25 mouse cellular contexts compared by ENCODE assay signal in the genomic region with DNA sequence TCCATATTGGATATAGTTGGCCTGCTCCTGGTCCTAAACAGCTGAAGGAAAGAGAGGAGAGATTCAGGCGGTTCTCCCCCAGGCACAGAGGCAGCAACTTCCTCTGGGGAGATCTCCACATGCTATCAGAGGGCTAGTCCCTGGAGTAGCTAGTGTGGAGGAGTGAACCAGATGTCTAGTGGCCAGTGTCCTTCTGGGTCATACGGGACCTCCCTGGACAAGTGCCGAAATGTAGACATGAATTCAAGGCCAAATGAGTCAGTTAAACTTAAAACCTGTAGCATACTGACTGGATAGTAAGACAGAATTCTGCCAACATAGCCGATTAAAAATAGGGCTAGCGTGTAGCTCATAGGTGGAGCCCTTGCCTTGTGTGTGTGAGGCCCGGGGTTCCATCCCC. TPM values are rescaled to one million over a fixed set of nuclear protein-coding genes. Genes with fewer than 3 reads are reported as not detected.
DNase-seq lines count a peak whose midpoint lies in the region; ATAC-seq and TF ChIP-seq lines count a peak whose summit lies in the region.
"Had no signal": no experiment of that assay in that cellular context is flagged by ENCODE, and none has a peak within 500 bp of the region (broad histone marks: within the 10 kb centered on the region; RNA-seq: fewer than 3 reads in every experiment).

No protein-coding gene starts in this region.

- TF ChIP-seq EP300 in heart, adult 2 months (IDR thresholded peaks at IDR 0.05; ENCODE audit: insufficient read depth, low read depth, low read length) = no peak

- peak; percentile 50 to 81 for DNase-seq in adrenal gland, adult (ENCODE audit: inconsistent age in 2 of 2, low spot score in 1 of 2)
- DNase-seq in adrenal gland, adult 18-20 months (ENCODE audit: low spot score in 2 of 2) = no peak
- DNase-seq in heart, adult 2 months = no peak
- no peak for DNase-seq in heart, postnatal 14 days
- DNase-seq in heart, adult 11 months = no peak
- DNase-seq in lung, postnatal 4 days = no peak
- DNase-seq: cerebellum, adult 11 months; cerebellum, adult 9-11 months; layer of hippocampus, adult 9-11 months; liver, embryonic 13.5 days; lung, adult 2 months; lung, postnatal 14 days; right cerebral cortex, postnatal 25 days; spleen, adult 18-20 months had no signal

- 20% methylated on average over 6 of the region's 6 CpGs for WGBS in heart, adult 2 months
- WGBS in heart, embryonic 16.5 days = 58% methylated on average over 6 of the region's 6 CpGs

- TF ChIP-seq POLR2A in heart, adult 2 months (IDR thresholded peaks at IDR 0.05; ENCODE audit: insufficient read depth, low read depth, low read length) = no peak

- peaks cover 53% of the 10 kb centered on the region for H3K4me1 ChIP-seq in heart, adult 2 months (ENCODE audit: control insufficient read depth, insufficient read depth, low read length)
- peaks cover 78% of the 10 kb centered on the region for H3K4me1 ChIP-seq in heart, embryonic 16.5 days (ENCODE audit: control insufficient read depth, insufficient read depth, low read length)
- peaks cover 57% of the 10 kb centered on the region for H3K4me1 ChIP-seq in E14TG2a.4 (replicated peaks; ENCODE audit: low read depth, low read length)

- H3K4me2 ChIP-seq in heart, embryonic 16.5 days (ENCODE audit: low read depth, low read length) = no peak overlapping the region
- H3K4me2 ChIP-seq: embryonic facial prominence, embryonic 15.5 days; intestine, embryonic 15.5 days; liver, embryonic 13.5 days; midbrain, embryonic 13.5 days; neural tube, embryonic 12.5 days had no signal

- H3K4me3 ChIP-seq in heart, adult 2 months = no peak overlapping the region
- H3K4me3 ChIP-seq in heart, embryonic 16.5 days (ENCODE audit: low read length) = no peak overlapping the region
- peak overlapping the region; percentile 39 for H3K4me3 ChIP-seq in E14TG2a.4 (replicated peaks; ENCODE audit: low read length)
- H3K4me3 ChIP-seq: embryonic facial prominence, embryonic 15.5 days; hindbrain, embryonic 10.5 days; intestine, embryonic 15.5 days; left cerebral cortex, adult 2 months; liver, embryonic 13.5 days; midbrain, embryonic 13.5 days; neural tube, embryonic 12.5 days had no signal

- intact Hi-C loops in heart, adult 2 months (cut with DNase I) = loop anchor here (10.0 kb wide), 1 partner anchor 312 kb away; the partner anchor contains the start of gene Git1
- intact Hi-C loops in heart, postnatal 14 days (cut with DNase I) = no loop called here

- H3K36me3 ChIP-seq in heart, adult 2 months (ENCODE audit: control insufficient read depth, insufficient read depth, low read length) = peaks cover 12% of the 10 kb centered on the region; the same call in 1 of the 2 replicates
- H3K36me3 ChIP-seq in heart, embryonic 16.5 days (ENCODE audit: control insufficient read depth, insufficient read depth) = no peaks in the 10 kb centered on the region
- H3K36me3 ChIP-seq in E14TG2a.4 (ENCODE audit: insufficient read depth, low read length) = peaks cover 34% of the 10 kb centered on the region
- H3K36me3 ChIP-seq: embryonic facial prominence, embryonic 15.5 days; intestine, embryonic 15.5 days; midbrain, embryonic 13.5 days; neural tube, embryonic 12.5 days had no signal

- peak overlapping the region; percentile 75 for H3K27ac ChIP-seq in heart, adult 2 months
- peak overlapping the region; percentile 68 for H3K27ac ChIP-seq in heart, embryonic 16.5 days (ENCODE audit: low read length)
- H3K27ac ChIP-seq: embryonic facial prominence, embryonic 15.5 days; intestine, embryonic 15.5 days; liver, embryonic 13.5 days; midbrain, embryonic 13.5 days; neural tube, embryonic 12.5 days had no signal

- no peak for TF ChIP-seq CTCF in heart, adult 2 months (IDR thresholded peaks at IDR 0.05)
- no peak for TF ChIP-seq CTCF in E14TG2a.4 (conservative IDR thresholded peaks at IDR 0.05; ENCODE audit: low read length)

- no peak overlapping the region for H3K9ac ChIP-seq in heart, adult 2 months (ENCODE audit: low read depth, low read length)
- peak overlapping the region; percentile 44; the same call in 1 of the 2 replicates for H3K9ac ChIP-seq in heart, embryonic 16.5 days (ENCODE audit: low read length)
- H3K9ac ChIP-seq: embryonic facial prominence, embryonic 15.5 days; intestine, embryonic 15.5 days; liver, embryonic 13.5 days; midbrain, embryonic 13.5 days; neural tube, embryonic 12.5 days had no signal

- no peaks in the 10 kb centered on the region for H3K27me3 ChIP-seq in heart, adult 2 months (ENCODE audit: control insufficient read depth, insufficient read depth, low read length)
- H3K27me3 ChIP-seq in heart, embryonic 16.5 days (ENCODE audit: control insufficient read depth, insufficient read depth, low read length) = no peaks in the 10 kb centered on the region
- no peaks in the 10 kb centered on the region for H3K27me3 ChIP-seq in E14TG2a.4 (ENCODE audit: insufficient read depth, low read length)
- H3K27me3 ChIP-seq: embryonic facial prominence, embryonic 15.5 days; intestine, embryonic 15.5 days; liver, embryonic 13.5 days; midbrain, embryonic 13.5 days; neural tube, embryonic 12.5 days had no signal

- no peak for ATAC-seq in heart, embryonic 16.5 days (replicated peaks; ENCODE audit: extremely low read depth, insufficient read depth, low FRiP score)
- ATAC-seq: hindbrain, embryonic 16.5 days; intestine, embryonic 15.5 days; midbrain, embryonic 13.5 days had no signal

- peaks cover 3% of the 10 kb centered on the region for H3K79me2 ChIP-seq in heart, adult 2 months (replicated peaks; ENCODE audit: control insufficient read depth, insufficient read depth, low read length)

- H3K9me3 ChIP-seq in heart, embryonic 16.5 days (replicated peaks; ENCODE audit: control insufficient read depth, low read length) = no peaks in the 10 kb centered on the region
- H3K9me3 ChIP-seq in E14TG2a.4 (ENCODE audit: low read length) = peaks cover 43% of the 10 kb centered on the region
- H3K9me3 ChIP-seq: embryonic facial prominence, embryonic 15.5 days; hindbrain, embryonic 10.5 days; intestine, embryonic 15.5 days; liver, embryonic 13.5 days; midbrain, embryonic 13.5 days; neural tube, embryonic 12.5 days had no signal

RNA-seq across cellular contexts. Expression of gene Gm10277, which starts 19.3 kb away (rescaled TPM):
- total RNA-seq in adrenal gland, adult 18-20 months (2021) = not detected
- not detected for total RNA-seq in heart, adult 2 months (2021)
- polyA plus RNA-seq in heart, adult 2 months (2012; rRNA removed) = not detected in 2 replicates
- total RNA-seq in heart, postnatal 14 days (2021) = not detected
- polyA plus RNA-seq in heart, embryonic 16.5 days (2015; fragmentation: Nextera tagmentation; extraction: Ambion mirVana) = 1.2 and 1.3 TPM in 2 replicates
- total RNA-seq: gastrocnemius, postnatal 4 days; left cerebral cortex, adult 2 months; left cerebral cortex, postnatal 36 days had no signal
- polyA plus RNA-seq: lung, adult 2 months had no signal

RNA-seq across cellular contexts. Expression of gene Myo18a, which starts 43.8 kb away (rescaled TPM):
- 10 to 100 TPM; 45.9 to 56.8 TPM for total RNA-seq in adrenal gland, adult 18-20 months (2021)
- 100 to 1,000 TPM; 240 to 274 TPM for total RNA-seq in heart, adult 2 months (2021)
- 98.6 and 107 TPM in 2 replicates for polyA plus RNA-seq in heart, adult 2 months (2012; rRNA removed)
- total RNA-seq in heart, postnatal 14 days (2021) = 100 to 1,000 TPM; 252 to 259 TPM
- polyA plus RNA-seq in heart, embryonic 16.5 days (2015; fragmentation: Nextera tagmentation; extraction: Ambion mirVana) = 104 and 122 TPM in 2 replicates

Comparison
In these comparisons a context has a peak if more than half of its experiments do, and no peak if none do; other contexts are left out.
1. DNase-seq: peak in adrenal gland, adult (2 of 2); none in adrenal gland, adult 18-20 months (0 of 2), heart, adult 2 months (0 of 2), heart, postnatal 14 days (0 of 2), heart, adult 11 months (single experiment) and lung, postnatal 4 days (0 of 2).
2. RNA of gene Myo18a, which starts 43.8 kb away (total RNA-seq): 240 to 274 TPM in heart, adult 2 months and 252 to 259 TPM in heart, postnatal 14 days; 45.9 to 56.8 TPM in adrenal gland, adult 18-20 months; every median in the first group is over 4 times any median in the second.